Mouse (Mus musculus): Measurements from ENCODE around the gene Fgfr2. TPM values are rescaled to one million over a fixed set of nuclear protein-coding genes. Genes with fewer than 3 reads are reported as not detected.

Fgfr2 gene
- total RNA-seq, 2 experiments from 2014 or later = 0.26 to 0.51 TPM

GRCm38 (mm10) chr7:130220627-130221026, 2902.5 kb downstream of the Fgfr2 start:
- ATAC-seq (ENCODE audit: poor library complexity, severe bottlenecking) = no peak

- ATAC-seq (ENCODE audit: poor library complexity, severe bottlenecking) = no peak
Measured at GRCm38 (mm10) chr7:130219844-130220243, 2903.3 kb downstream of the Fgfr2 start.

GRCm38 (mm10) chr7:130216272-130216671, 2906.9 kb downstream of the Fgfr2 start:
- no peak for ATAC-seq (ENCODE audit: poor library complexity, severe bottlenecking)

- no peak for ATAC-seq (ENCODE audit: poor library complexity, severe bottlenecking)
Measured at GRCm38 (mm10) chr7:130215348-130216252, 2907.6 kb downstream of the Fgfr2 start.

GRCm38 (mm10) chr7:130213156-130213555, 2910.0 kb downstream of the Fgfr2 start:
- ATAC-seq (ENCODE audit: poor library complexity, severe bottlenecking) = no peak

GRCm38 (mm10) chr7:130211411-130211810, 2911.7 kb downstream of the Fgfr2 start:
- ATAC-seq (ENCODE audit: poor library complexity, severe bottlenecking) = no peak

GRCm38 (mm10) chr7:130208601-130209000, 2914.5 kb downstream of the Fgfr2 start:
- ATAC-seq (ENCODE audit: poor library complexity, severe bottlenecking) = no peak

- ATAC-seq (ENCODE audit: poor library complexity, severe bottlenecking) = no peak
Measured at GRCm38 (mm10) chr7:130206181-130206582, 2917.0 kb downstream of the Fgfr2 start.

GRCm38 (mm10) chr7:130205140-130205539, 2918.0 kb downstream of the Fgfr2 start:
- ATAC-seq (ENCODE audit: poor library complexity, severe bottlenecking) = no peak

GRCm38 (mm10) chr7:130201020-130201419, 2922.1 kb downstream of the Fgfr2 start:
- ATAC-seq (ENCODE audit: poor library complexity, severe bottlenecking) = no peak

- ATAC-seq (ENCODE audit: poor library complexity, severe bottlenecking) = no peak
Measured at GRCm38 (mm10) chr7:130199951-130200350, 2923.2 kb downstream of the Fgfr2 start.

GRCm38 (mm10) chr7:130199317-130199716, 2923.8 kb downstream of the Fgfr2 start:
- no peak for ATAC-seq (ENCODE audit: poor library complexity, severe bottlenecking)

- ATAC-seq (ENCODE audit: poor library complexity, severe bottlenecking) = no peak
Measured at GRCm38 (mm10) chr7:130195081-130195480, 2928.1 kb downstream of the Fgfr2 start.

- no peak for ATAC-seq (ENCODE audit: poor library complexity, severe bottlenecking)
Measured at GRCm38 (mm10) chr7:130190329-130190975, 2932.7 kb downstream of the Fgfr2 start.

GRCm38 (mm10) chr7:130189901-130190300, 2933.2 kb downstream of the Fgfr2 start:
- no peak for ATAC-seq (ENCODE audit: poor library complexity, severe bottlenecking)

GRCm38 (mm10) chr7:130188108-130188507, 2935.0 kb downstream of the Fgfr2 start:
- no peak for ATAC-seq (ENCODE audit: poor library complexity, severe bottlenecking)

GRCm38 (mm10) chr7:130184864-130185263, 2938.3 kb downstream of the Fgfr2 start:
- ATAC-seq (ENCODE audit: poor library complexity, severe bottlenecking) = no peak

- ATAC-seq (ENCODE audit: poor library complexity, severe bottlenecking) = no peak
Measured at GRCm38 (mm10) chr7:130183960-130184359, 2939.2 kb downstream of the Fgfr2 start.

GRCm38 (mm10) chr7:130182551-130182950, 2940.6 kb downstream of the Fgfr2 start:
- no peak for ATAC-seq (ENCODE audit: poor library complexity, severe bottlenecking)

GRCm38 (mm10) chr7:130178991-130179390, 2944.2 kb downstream of the Fgfr2 start:
- ATAC-seq (ENCODE audit: poor library complexity, severe bottlenecking) = no peak

GRCm38 (mm10) chr7:130177009-130177408, 2946.1 kb downstream of the Fgfr2 start:
- ATAC-seq (ENCODE audit: poor library complexity, severe bottlenecking) = no peak

- no peak for ATAC-seq (ENCODE audit: poor library complexity, severe bottlenecking)
Measured at GRCm38 (mm10) chr7:130174525-130174924, 2948.6 kb downstream of the Fgfr2 start.
